Mouse (Mus musculus): ENCODE data around the gene Dmrtb1. TPM values are rescaled to one million over a fixed set of nuclear protein-coding genes. Genes with fewer than 3 reads are reported as not detected.

The Dmrtb1 gene
- polyA plus RNA-seq, 1 experiment, result not detected

DNA sequence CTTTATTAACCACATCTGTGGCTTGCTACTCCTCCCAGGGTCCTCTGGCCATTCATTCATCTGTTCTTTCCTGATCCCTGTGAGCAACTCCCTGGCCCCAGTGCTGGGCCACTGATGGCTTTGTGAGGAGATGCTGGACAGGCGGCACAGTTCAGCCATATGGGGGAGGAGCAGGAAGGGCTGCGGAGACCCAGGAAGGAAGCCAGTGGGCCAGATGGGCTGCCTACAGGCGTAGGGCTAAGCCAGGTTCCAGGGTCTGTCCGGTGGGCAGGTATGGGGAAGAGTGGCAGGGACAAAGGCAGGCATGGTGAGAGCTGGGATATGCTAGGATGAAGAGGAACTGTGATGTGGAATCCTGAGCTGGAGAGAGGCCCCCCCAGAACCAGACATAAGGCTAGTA is 55.8 kb downstream of the Dmrtb1 start:
- H3K27ac ChIP-seq (ENCODE audit: insufficient read depth, low read depth, low read length), result no peak overlapping the region
- TF ChIP-seq POLR2A (IDR thresholded peaks at IDR 0.05; ENCODE audit: borderline replicate concordance, low read depth, low read length) (no peak), CTCF (IDR thresholded peaks at IDR 0.05; ENCODE audit: low read depth, low read length) (no peak)
- H3K4me1 ChIP-seq (ENCODE audit: control insufficient read depth, insufficient read depth, low read length), result no peaks in the 10 kb centered on the region
- no peak overlapping the region for H3K4me3 ChIP-seq (ENCODE audit: insufficient read depth, low read length)

Other genes with a start within 250 kb of the Dmrtb1 start
- not detected in 2 replicates for gene Glis1, start 249.6 kb downstream of the Dmrtb1 start, polyA plus RNA-seq (2012; ENCODE audit: insufficient read depth, insufficient read length, missing spikeins)
- gene Lrp8, start 118.0 kb upstream of the Dmrtb1 start, polyA plus RNA-seq (2012; ENCODE audit: insufficient read depth, insufficient read length, missing spikeins), result 2.6 and 4.0 TPM in 2 replicates
- gene Magoh, start 195.5 kb upstream of the Dmrtb1 start, polyA plus RNA-seq (2012; ENCODE audit: insufficient read depth, insufficient read length, missing spikeins), result 53.8 and 63.3 TPM in 2 replicates
- 33.9 and 39.2 TPM in 2 replicates for gene 0610037L13Rik, start 205.6 kb upstream of the Dmrtb1 start, polyA plus RNA-seq (2012; ENCODE audit: insufficient read depth, insufficient read length, missing spikeins)
- gene Cpt2, start 239.4 kb upstream of the Dmrtb1 start, polyA plus RNA-seq (2012; ENCODE audit: insufficient read depth, insufficient read length, missing spikeins), result 19.8 and 27.6 TPM in 2 replicates